ENCODE assay signal across 11 mouse cellular contexts in genomic region chr7:143289082-143289849, GRCm38 (mm10).
DNase-seq lines count a peak whose midpoint lies in the region; ATAC-seq and TF ChIP-seq lines count a peak whose summit lies in the region.
"Had no signal": no experiment of that assay in that cellular context is flagged by ENCODE, and none has a peak within 500 bp of the region (broad histone marks: within the 10 kb centered on the region; RNA-seq: fewer than 3 reads in every experiment).

No protein-coding gene starts in this region.

- TF ChIP-seq CTCF in midbrain, postnatal 0 days (IDR thresholded peaks at IDR 0.05), result no peak

- ATAC-seq in hindbrain, embryonic 11.5 days (ENCODE audit: low FRiP score), result no peak
- no peak for ATAC-seq in midbrain, embryonic 13.5 days
- ATAC-seq in intestine, embryonic 15.5 days, result peak; percentile 32; the same call in 1 of the 2 replicates
- no peak for ATAC-seq in midbrain, postnatal 0 days (ENCODE audit: low FRiP score)
- ATAC-seq: activated CD4-positive, CD25-positive, alpha-beta regulatory T cell, adult 4 months had no signal

- H3K27ac ChIP-seq in hindbrain, embryonic 10.5 days, result peak overlapping the region; percentile 35; the same call in 1 of the 2 replicates
- H3K27ac ChIP-seq in hindbrain, embryonic 11.5 days (ENCODE audit: low read depth, low read length), result no peak overlapping the region
- H3K27ac ChIP-seq in midbrain, embryonic 10.5 days (replicated peaks), result peak overlapping the region; percentile 61
- no peak overlapping the region for H3K27ac ChIP-seq in midbrain, embryonic 13.5 days
- no peak overlapping the region for H3K27ac ChIP-seq in intestine, embryonic 15.5 days
- H3K27ac ChIP-seq in midbrain, postnatal 0 days (ENCODE audit: low read depth, low read length), result no peak overlapping the region

- H3K36me3 ChIP-seq in hindbrain, embryonic 10.5 days, result peaks cover 49% of the 10 kb centered on the region
- H3K36me3 ChIP-seq in hindbrain, embryonic 11.5 days (ENCODE audit: control insufficient read depth, insufficient read depth, low read length), result no peaks in the 10 kb centered on the region
- peaks cover 62% of the 10 kb centered on the region for H3K36me3 ChIP-seq in midbrain, embryonic 10.5 days
- H3K36me3 ChIP-seq in midbrain, embryonic 13.5 days, result no peaks in the 10 kb centered on the region
- H3K36me3 ChIP-seq in intestine, embryonic 15.5 days, result no peaks in the 10 kb centered on the region
- H3K36me3 ChIP-seq in midbrain, postnatal 0 days (ENCODE audit: insufficient read depth, low read length), result no peaks in the 10 kb centered on the region

- H3K4me3 ChIP-seq in hindbrain, embryonic 10.5 days, result no peak overlapping the region
- H3K4me3 ChIP-seq in hindbrain, embryonic 11.5 days (ENCODE audit: low read depth, low read length), result no peak overlapping the region
- H3K4me3 ChIP-seq in midbrain, embryonic 10.5 days, result no peak overlapping the region
- H3K4me3 ChIP-seq in midbrain, embryonic 13.5 days (replicated peaks), result no peak overlapping the region
- no peak overlapping the region for H3K4me3 ChIP-seq in intestine, embryonic 15.5 days (replicated peaks)
- H3K4me3 ChIP-seq in midbrain, postnatal 0 days (ENCODE audit: low read depth, low read length), result no peak overlapping the region

- DNase-seq in hindbrain, embryonic 10.5 days (ENCODE audit: low spot score), result no peak
- DNase-seq in hindbrain, embryonic 11.5 days (ENCODE audit: low spot score), result no peak
- no peak for DNase-seq in midbrain, embryonic 10.5 days (ENCODE audit: low spot score)
- DNase-seq in midbrain, postnatal 0 days (ENCODE audit: low spot score), result no peak
- no peak for DNase-seq in cerebellum, postnatal 4 days (ENCODE audit: low spot score in 2 of 2)
- DNase-seq: gastrocnemius, postnatal 25 days; lung, embryonic 14.5 days; right cerebral cortex, postnatal 14 days had no signal

- no peaks in the 10 kb centered on the region for H3K9me3 ChIP-seq in hindbrain, embryonic 10.5 days
- H3K9me3 ChIP-seq in hindbrain, embryonic 11.5 days (ENCODE audit: control insufficient read depth, low read length), result no peaks in the 10 kb centered on the region
- no peaks in the 10 kb centered on the region for H3K9me3 ChIP-seq in midbrain, embryonic 10.5 days (replicated peaks)
- H3K9me3 ChIP-seq in midbrain, embryonic 13.5 days, result no peaks in the 10 kb centered on the region
- H3K9me3 ChIP-seq in intestine, embryonic 15.5 days, result no peaks in the 10 kb centered on the region
- H3K9me3 ChIP-seq in midbrain, postnatal 0 days (ENCODE audit: low read length), result no peaks in the 10 kb centered on the region

- H3K27me3 ChIP-seq in hindbrain, embryonic 10.5 days (ENCODE audit: insufficient read depth, poor library complexity, severe bottlenecking), result no peaks in the 10 kb centered on the region
- H3K27me3 ChIP-seq in hindbrain, embryonic 11.5 days (ENCODE audit: control insufficient read depth, insufficient read depth, low read length), result no peaks in the 10 kb centered on the region
- H3K27me3 ChIP-seq in midbrain, embryonic 10.5 days (ENCODE audit: low read depth, poor library complexity, severe bottlenecking), result no peaks in the 10 kb centered on the region
- no peaks in the 10 kb centered on the region for H3K27me3 ChIP-seq in midbrain, embryonic 13.5 days
- no peaks in the 10 kb centered on the region for H3K27me3 ChIP-seq in intestine, embryonic 15.5 days (replicated peaks)
- H3K27me3 ChIP-seq in midbrain, postnatal 0 days (ENCODE audit: insufficient read depth, low read length), result no peaks in the 10 kb centered on the region

- peaks cover 79% of the 10 kb centered on the region for H3K4me1 ChIP-seq in hindbrain, embryonic 10.5 days (replicated peaks)
- no peaks in the 10 kb centered on the region for H3K4me1 ChIP-seq in hindbrain, embryonic 11.5 days (replicated peaks; ENCODE audit: control insufficient read depth, insufficient read depth, low read length)
- peaks cover 80% of the 10 kb centered on the region for H3K4me1 ChIP-seq in midbrain, embryonic 10.5 days
- H3K4me1 ChIP-seq in midbrain, embryonic 13.5 days (replicated peaks), result peaks cover 83% of the 10 kb centered on the region
- peaks cover 53% of the 10 kb centered on the region for H3K4me1 ChIP-seq in intestine, embryonic 15.5 days (replicated peaks)
- 0 out of 2 replicates have a peak, but pooled peaks cover 2% of the 10 kb centered on the region for H3K4me1 ChIP-seq in midbrain, postnatal 0 days (ENCODE audit: insufficient read depth, low read length)

- no peak overlapping the region for H3K9ac ChIP-seq in hindbrain, embryonic 11.5 days (ENCODE audit: low read depth, low read length)
- no peak overlapping the region for H3K9ac ChIP-seq in midbrain, embryonic 13.5 days (replicated peaks)
- H3K9ac ChIP-seq in intestine, embryonic 15.5 days, result no peak overlapping the region
- 0 out of 2 replicates have a peak overlapping the region, but pooled peaks have one; percentile 13 for H3K9ac ChIP-seq in midbrain, postnatal 0 days (replicated peaks; ENCODE audit: low read length, poor library complexity, severe bottlenecking)
- H3K9ac ChIP-seq: lung, embryonic 14.5 days had no signal

- WGBS in hindbrain, embryonic 10.5 days, result 66% methylated on average over 3 of the region's 3 CpGs
- whole genome bisulfite sequencing in hindbrain, embryonic 11.5 days, result 68% methylated on average over 3 of the region's 3 CpGs
- 62% methylated on average over 3 of the region's 3 CpGs for WGBS in midbrain, embryonic 10.5 days
- WGBS in midbrain, embryonic 13.5 days, result 62% methylated on average over 3 of the region's 3 CpGs
- 72% methylated on average over 3 of the region's 3 CpGs for WGBS in intestine, embryonic 15.5 days
- 69% methylated on average over 3 of the region's 3 CpGs for WGBS in midbrain, postnatal 0 days

- H3K4me2 ChIP-seq in hindbrain, embryonic 11.5 days (replicated peaks; ENCODE audit: low read depth, low read length), result no peak overlapping the region
- no peak overlapping the region for H3K4me2 ChIP-seq in midbrain, embryonic 13.5 days (replicated peaks)
- H3K4me2 ChIP-seq in intestine, embryonic 15.5 days (replicated peaks), result no peak overlapping the region
- no peak overlapping the region for H3K4me2 ChIP-seq in midbrain, postnatal 0 days (ENCODE audit: low read depth, low read length, poor library complexity, severe bottlenecking)
- H3K4me2 ChIP-seq: lung, embryonic 14.5 days had no signal

Comparison
In these comparisons a context has a peak if more than half of its experiments do, and no peak if none do; other contexts are left out.
1. H3K27ac ChIP-seq: peak in hindbrain, embryonic 10.5 days (single experiment) and midbrain, embryonic 10.5 days (single experiment); none in hindbrain, embryonic 11.5 days (single experiment), midbrain, embryonic 13.5 days (single experiment), intestine, embryonic 15.5 days (single experiment) and midbrain, postnatal 0 days (single experiment).